Mouse (Mus musculus) heart, postnatal 0 days (tissue): Measurements from ENCODE around the gene Sema7a.

Experiments used
- CTCF ChIP-seq: IDR thresholded peaks from 2 replicates; pipeline ENCODE4 v1.5.1; 2016; ENCODE audit warnings: antibody characterized with exemption, control low read depth, low read depth
- EP300 ChIP-seq: IDR thresholded peaks from 2 replicates; pipeline ENCODE4 v1.6.1; 2016; ENCODE audit warnings: antibody characterized with exemption, low read depth

GRCm38 (mm10) chr9:57972141-57972591 is 32.3 kb downstream of the Sema7a start:
- TF ChIP-seq CTCF (no peak), EP300 (no peak)
